Comparison of ENCODE assay signal across 19 mouse cellular contexts in the genomic region with DNA sequence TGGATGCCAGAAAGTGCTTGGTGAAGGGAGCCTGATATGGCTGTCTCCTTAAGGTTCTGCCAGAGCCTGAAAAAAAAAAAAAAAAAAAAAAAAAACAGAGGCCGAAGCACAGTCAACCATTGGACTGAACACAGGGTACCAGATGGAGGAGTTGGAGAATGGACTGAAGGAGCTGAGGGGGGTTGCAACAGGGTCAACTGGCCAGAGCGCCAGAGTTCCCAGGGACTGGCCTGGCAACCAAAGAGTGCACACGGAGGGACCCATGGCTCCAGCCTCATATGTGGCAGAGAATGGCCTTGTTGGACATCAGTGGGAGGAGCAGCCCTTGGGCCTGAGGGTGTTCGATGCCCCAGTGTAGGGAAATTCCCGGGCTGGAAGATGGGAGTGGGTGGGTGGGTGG.
"Had no signal": no experiment of that assay in that cellular context is flagged by ENCODE, and none has a peak within 500 bp of the region (broad histone marks: within the 10 kb centered on the region; RNA-seq: fewer than 3 reads in every experiment).

No protein-coding gene starts in this region.

- H3K27me3 ChIP-seq: midbrain, embryonic 12.5 days; neural tube, embryonic 13.5 days; neural tube, embryonic 15.5 days had no signal

- H3K4me1 ChIP-seq: midbrain, embryonic 10.5 days; midbrain, embryonic 12.5 days; neural tube, embryonic 13.5 days; neural tube, embryonic 15.5 days had no signal

- H3K36me3 ChIP-seq: midbrain, embryonic 10.5 days; midbrain, embryonic 12.5 days; neural tube, embryonic 13.5 days; neural tube, embryonic 15.5 days had no signal

- DNase-seq: lung, adult 18-20 months; lung, embryonic 14.5 days; lung, postnatal 10 days; lung, postnatal 4 days; midbrain, embryonic 14.5 days; retina, postnatal 1 day; right cerebral cortex, adult 18-20 months; right cerebral cortex, postnatal 25 days; right cerebral cortex, postnatal 4 days; spleen, adult 18-20 months; thymus, adult 2 months; thymus, postnatal 25 days; thymus, postnatal 4 days had no signal

- H3K4me3 ChIP-seq: midbrain, embryonic 10.5 days; midbrain, embryonic 12.5 days; myocyte; neural tube, embryonic 13.5 days; neural tube, embryonic 15.5 days had no signal

- H3K4me2 ChIP-seq: lung, embryonic 14.5 days; midbrain, embryonic 12.5 days; neural tube, embryonic 13.5 days; neural tube, embryonic 15.5 days had no signal

- H3K27ac ChIP-seq: midbrain, embryonic 10.5 days; midbrain, embryonic 12.5 days; neural tube, embryonic 13.5 days; neural tube, embryonic 15.5 days had no signal

- H3K9me3 ChIP-seq: midbrain, embryonic 10.5 days; midbrain, embryonic 12.5 days; neural tube, embryonic 13.5 days; neural tube, embryonic 15.5 days had no signal

- H3K9ac ChIP-seq: lung, embryonic 14.5 days; midbrain, embryonic 12.5 days; neural tube, embryonic 13.5 days; neural tube, embryonic 15.5 days had no signal

- ATAC-seq: midbrain, embryonic 16.5 days had no signal
